Mouse (Mus musculus): ENCODE results near the gene Pcbd2.

- TF ChIP-seq GATA1 (IDR thresholded peaks at IDR 0.05; ENCODE audit: borderline replicate concordance, low read length) (no peak), FLI1 (IDR thresholded peaks at IDR 0.05; ENCODE audit: low read length) (no peak)
These were observed 39.1 kb upstream of the Pcbd2 start for GRCm38 (mm10) chr13:55687927-55688602.

All from megakaryocyte, embryonic 14.5 days (primary cell).